In the genomic region with DNA sequence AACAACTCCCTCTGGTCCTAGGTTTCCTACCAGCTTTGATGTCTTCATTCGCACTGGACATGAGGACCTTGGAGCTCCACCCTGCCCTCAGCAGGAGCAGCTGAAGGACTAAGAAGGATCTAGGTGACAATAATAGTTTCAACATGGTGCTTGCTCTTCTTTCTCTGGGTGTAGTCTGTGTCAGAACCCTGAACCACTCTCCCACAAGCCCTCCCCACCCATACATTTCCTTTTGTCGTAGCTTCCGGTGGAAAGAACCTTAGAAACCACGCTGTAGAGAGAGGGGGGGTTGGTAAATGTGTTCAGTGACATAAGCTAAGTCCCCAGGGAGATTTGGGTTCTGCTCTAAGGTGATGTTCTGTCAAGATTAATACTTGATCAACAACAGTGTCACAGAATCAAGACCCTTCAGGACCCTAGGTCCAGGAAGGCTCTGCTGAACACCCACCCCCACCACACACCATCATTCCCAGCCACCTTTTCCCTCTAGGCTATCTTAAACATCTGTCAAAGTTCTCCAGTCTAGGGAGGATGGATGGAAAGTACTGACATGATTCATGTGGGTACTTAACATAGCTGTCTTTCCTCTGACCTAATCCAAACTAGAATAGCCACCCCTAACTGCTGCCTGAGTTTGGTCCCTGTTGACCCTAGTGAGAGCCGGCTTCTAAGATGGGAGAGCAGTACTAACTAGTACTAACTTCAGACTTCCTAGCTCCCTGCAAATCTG, we compare ENCODE assay signal across 9 mouse cellular contexts. TPM values are rescaled to one million over a fixed set of nuclear protein-coding genes. Genes with fewer than 3 reads are reported as not detected.
DNase-seq lines count a peak whose midpoint lies in the region; ATAC-seq and TF ChIP-seq lines count a peak whose summit lies in the region.
"Had no signal": no experiment of that assay in that cellular context is flagged by ENCODE, and none has a peak within 500 bp of the region (broad histone marks: within the 10 kb centered on the region; RNA-seq: fewer than 3 reads in every experiment).

Gene Il2rg (minus strand): TSS at position 231 of the 730 bp plus-strand sequence.

- no peak within 1 kb of the TSS for H3K9ac ChIP-seq in heart, embryonic 11.5 days (ENCODE audit: low read depth, low read length)
- no peak within 1 kb of the TSS for H3K9ac ChIP-seq in lung, embryonic 14.5 days
- H3K9ac ChIP-seq in hindbrain, embryonic 11.5 days (ENCODE audit: low read depth, low read length): no peak within 1 kb of the TSS

- DNase-seq in urinary bladder, adult 2 months (ENCODE audit: low spot score): no peak
- DNase-seq in urinary bladder, postnatal 4 days (ENCODE audit: low spot score in 2 of 2): no peak
- no peak for DNase-seq in lung, embryonic 14.5 days
- peak; percentile 44 to 54 for DNase-seq in thymus, postnatal 36 days
- DNase-seq in left cerebral cortex, postnatal 36 days (ENCODE audit: low spot score in 2 of 2): no peak
- no peak for DNase-seq in embryo, embryonic 9.5 days (ENCODE audit: extremely low spot score)
- DNase-seq in hindbrain, embryonic 11.5 days (ENCODE audit: low spot score): no peak

- no peaks in the 10 kb centered on the region; the same call in 1 of the 2 replicates for H3K27me3 ChIP-seq in heart, embryonic 11.5 days (ENCODE audit: control insufficient read depth, insufficient read depth, low read length)
- no peaks in the 10 kb centered on the region for H3K27me3 ChIP-seq in lung, embryonic 14.5 days (ENCODE audit: insufficient read depth, low read length)
- H3K27me3 ChIP-seq in hindbrain, embryonic 11.5 days (ENCODE audit: control insufficient read depth, insufficient read depth, low read length): no peaks in the 10 kb centered on the region

- intact Hi-C loops in left cerebral cortex, postnatal 36 days (cut with DNase I): no loop called here

- no peak for TF ChIP-seq CTCF in lung, embryonic 14.5 days (IDR thresholded peaks at IDR 0.05; ENCODE audit: low read depth)

- 51% methylated on average over 5 of the region's 5 CpGs for WGBS in heart, embryonic 11.5 days (ENCODE audit: insufficient replicate concordance)
- 42% methylated on average over 5 of the region's 5 CpGs for WGBS in lung, embryonic 14.5 days
- WGBS in hindbrain, embryonic 11.5 days: 76% methylated on average over 5 of the region's 5 CpGs

- H3K27ac ChIP-seq in heart, embryonic 11.5 days (ENCODE audit: low read depth, low read length): no peak within 1 kb of the TSS
- no peak within 1 kb of the TSS for H3K27ac ChIP-seq in lung, embryonic 14.5 days (ENCODE audit: low read depth)
- no peak within 1 kb of the TSS for H3K27ac ChIP-seq in hindbrain, embryonic 11.5 days (ENCODE audit: low read depth, low read length)
- H3K27ac ChIP-seq: hindbrain, postnatal 0 days had no signal

- 0 out of 2 replicates have a peak within 1 kb of the TSS, but pooled peaks have one; percentile 3 for H3K4me2 ChIP-seq in heart, embryonic 11.5 days
- no peak within 1 kb of the TSS for H3K4me2 ChIP-seq in lung, embryonic 14.5 days
- no peak within 1 kb of the TSS for H3K4me2 ChIP-seq in hindbrain, embryonic 11.5 days (replicated peaks; ENCODE audit: low read depth, low read length)

- H3K4me3 ChIP-seq in heart, embryonic 11.5 days (ENCODE audit: low read depth, low read length): no peak within 1 kb of the TSS
- H3K4me3 ChIP-seq in lung, embryonic 14.5 days (ENCODE audit: low read depth, low read length): no peak within 1 kb of the TSS
- H3K4me3 ChIP-seq in hindbrain, embryonic 11.5 days (ENCODE audit: low read depth, low read length): no peak within 1 kb of the TSS

- no peaks in the 10 kb centered on the region for H3K36me3 ChIP-seq in heart, embryonic 11.5 days (ENCODE audit: control insufficient read depth, insufficient read depth, low read length)
- H3K36me3 ChIP-seq in lung, embryonic 14.5 days (ENCODE audit: insufficient read depth): no peaks in the 10 kb centered on the region
- no peaks in the 10 kb centered on the region for H3K36me3 ChIP-seq in hindbrain, embryonic 11.5 days (ENCODE audit: control insufficient read depth, insufficient read depth, low read length)

- no peaks in the 10 kb centered on the region for H3K9me3 ChIP-seq in heart, embryonic 11.5 days (replicated peaks; ENCODE audit: control insufficient read depth, low read length)
- no peaks in the 10 kb centered on the region for H3K9me3 ChIP-seq in lung, embryonic 14.5 days (ENCODE audit: low read depth, low read length)
- H3K9me3 ChIP-seq in hindbrain, embryonic 11.5 days (ENCODE audit: control insufficient read depth, low read length): no peaks in the 10 kb centered on the region

- no peak for ATAC-seq in heart, embryonic 11.5 days (replicated peaks; ENCODE audit: insufficient number of reproducible peaks, low FRiP score, low TSS enrichment)
- no peak for ATAC-seq in lung, embryonic 14.5 days (ENCODE audit: insufficient read depth)
- no peak for ATAC-seq in hindbrain, embryonic 11.5 days (ENCODE audit: low FRiP score)
- ATAC-seq: hindbrain, postnatal 0 days had no signal

- H3K4me1 ChIP-seq in heart, embryonic 11.5 days (ENCODE audit: control insufficient read depth, insufficient read depth, low read length): no peaks in the 10 kb centered on the region
- H3K4me1 ChIP-seq in lung, embryonic 14.5 days (ENCODE audit: insufficient read depth): no peaks in the 10 kb centered on the region
- no peaks in the 10 kb centered on the region for H3K4me1 ChIP-seq in hindbrain, embryonic 11.5 days (replicated peaks; ENCODE audit: control insufficient read depth, insufficient read depth, low read length)

RNA-seq across cellular contexts. Expression of gene Il2rg, which starts in this region (rescaled TPM):
- polyA plus RNA-seq in urinary bladder, adult 2 months (2012; rRNA removed): 13.0 and 13.3 TPM in 2 replicates
- polyA plus RNA-seq in heart, embryonic 11.5 days (2014; fragmentation: Nextera tagmentation; extraction: Ambion mirVana): 12.2 and 14.4 TPM in 2 replicates
- 17.1 and 17.9 TPM in 2 replicates for polyA plus RNA-seq in lung, embryonic 14.5 days (2014; fragmentation: Nextera tagmentation; extraction: Ambion mirVana)
- total RNA-seq in left cerebral cortex, postnatal 36 days (2021): 1 to 10 TPM in 1 of 2 experiments, under 1 TPM in 1; 0.99 to 2.4 TPM
- polyA plus RNA-seq in hindbrain, embryonic 11.5 days (2014; fragmentation: Nextera tagmentation; extraction: Ambion mirVana): 3.6 TPM in 2 replicates

Comparison
In these comparisons a context has a peak if more than half of its experiments do, and no peak if none do; other contexts are left out.
1. DNase-seq: peak in thymus, postnatal 36 days (2 of 2); none in urinary bladder, adult 2 months (single experiment), urinary bladder, postnatal 4 days (0 of 2), lung, embryonic 14.5 days (single experiment), left cerebral cortex, postnatal 36 days (0 of 2), embryo, embryonic 9.5 days (single experiment) and hindbrain, embryonic 11.5 days (single experiment).